ENCODE assay signal across 1 mouse cellular context in the genomic region with DNA sequence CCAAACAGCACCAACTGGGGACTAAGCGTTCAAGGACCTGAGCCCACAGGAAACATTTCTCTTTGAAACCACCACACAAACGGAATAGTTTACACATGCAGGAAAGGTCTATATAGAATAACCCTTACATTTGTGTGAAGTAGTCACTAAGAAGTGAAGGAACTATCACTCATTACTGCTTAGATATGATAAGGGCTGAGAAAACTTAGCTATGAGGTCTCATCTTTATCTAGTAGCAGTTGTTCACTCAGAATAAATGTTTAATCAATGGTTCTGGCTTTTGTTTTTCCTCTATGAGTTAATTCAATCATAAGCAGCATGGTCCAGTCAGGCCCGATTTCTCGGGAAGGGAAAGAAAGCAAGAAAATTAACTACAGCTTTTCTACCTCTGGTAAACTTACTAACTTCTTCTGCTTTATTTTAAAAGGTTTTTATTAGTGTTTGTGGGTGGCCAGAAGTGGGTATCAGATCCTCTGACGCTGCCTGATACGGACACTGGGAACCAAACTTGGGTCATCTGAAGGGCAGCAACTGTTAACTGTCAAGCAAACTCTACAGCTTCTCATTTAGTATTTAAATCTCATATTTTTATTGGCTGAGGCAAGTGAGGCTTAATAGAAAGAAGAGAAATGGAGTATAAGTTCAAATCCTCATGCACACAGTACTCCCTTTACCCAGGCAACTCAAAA.
TF ChIP-seq lines count a peak whose summit lies in the region.

No protein-coding gene starts in this region.

TF ChIP-seq in MEL, 35 proteins besides CTCF, POLR2A, EP300 and RAD21:
- TF ChIP-seq SIN3A (IDR thresholded peaks at IDR 0.05; ENCODE audit: low read length): peak; percentile 45
- peak; percentile 25; the same call in 1 of the 2 replicates for TF ChIP-seq TAL1 (IDR thresholded peaks at IDR 0.05; ENCODE audit: low read length)
- TF ChIP-seq GATA1 (IDR thresholded peaks at IDR 0.05; ENCODE audit: low read depth, low read length): peak; percentile 58
- no peak for TF ChIP-seq HCFC1 (IDR thresholded peaks at IDR 0.05; ENCODE audit: low read depth, low read length)
- TF ChIP-seq USF2 (IDR thresholded peaks at IDR 0.05; ENCODE audit: borderline replicate concordance in 1 of 2, insufficient read depth in 1 of 2, low read depth in 1 of 2, low read length in 2 of 2): no peak
- TF ChIP-seq ZMIZ1 (IDR thresholded peaks at IDR 0.05; ENCODE audit: low read depth, low read length): no peak
- no peak for TF ChIP-seq UBTF (IDR thresholded peaks at IDR 0.05; ENCODE audit: borderline replicate concordance, insufficient read depth, low read depth, low read length)
- no peak for TF ChIP-seq CHD2 (IDR thresholded peaks at IDR 0.05; ENCODE audit: low read length)
- TF ChIP-seq E2F4 (IDR thresholded peaks at IDR 0.05; ENCODE audit: borderline replicate concordance, low read depth, low read length): no peak
- no peak for TF ChIP-seq GABPA (IDR thresholded peaks at IDR 0.05; ENCODE audit: low read depth, low read length)
- TF ChIP-seq CHD1 (IDR thresholded peaks at IDR 0.05; ENCODE audit: low read depth, low read length): 0 out of 2 replicates have a peak, but pooled peaks have one; percentile 13
- no peak for TF ChIP-seq ELF1 (IDR thresholded peaks at IDR 0.05; ENCODE audit: low read depth, low read length)
- no peak for TF ChIP-seq TBP (IDR thresholded peaks at IDR 0.05; ENCODE audit: low read depth, low read length)
- TF ChIP-seq MYB (IDR thresholded peaks at IDR 0.05; ENCODE audit: low read depth, low read length): peak; percentile 84
- no peak for TF ChIP-seq MAFK (IDR thresholded peaks at IDR 0.05; ENCODE audit: borderline replicate concordance, low read depth, low read length)
- TF ChIP-seq POLR2AphosphoS5 (IDR thresholded peaks at IDR 0.05; ENCODE audit: borderline replicate concordance, low read depth, low read length): no peak
- TF ChIP-seq TCF12 (IDR thresholded peaks at IDR 0.05; ENCODE audit: low read depth, low read length): peak; percentile 73; the same call in 1 of the 2 replicates
- TF ChIP-seq POLR2AphosphoS2 (IDR thresholded peaks at IDR 0.05; ENCODE audit: low read length): no peak
- TF ChIP-seq JUND (IDR thresholded peaks at IDR 0.05; ENCODE audit: low read depth, low read length): no peak
- no peak for TF ChIP-seq MAX (IDR thresholded peaks at IDR 0.05; ENCODE audit: low read length)
- TF ChIP-seq ZKSCAN1 (IDR thresholded peaks at IDR 0.05; ENCODE audit: low read depth, low read length): no peak
- no peak for TF ChIP-seq USF1 (IDR thresholded peaks at IDR 0.05; ENCODE audit: low read depth, low read length)
- no peak for TF ChIP-seq MEF2A (IDR thresholded peaks at IDR 0.05; ENCODE audit: extremely low read depth, insufficient replicate concordance, low read depth, low read length, poor library complexity, severe bottlenecking)
- TF ChIP-seq KAT2A (conservative IDR thresholded peaks at IDR 0.05; ENCODE audit: low read depth, low read length): no peak
- peak; percentile 52 for TF ChIP-seq ZNF384 (IDR thresholded peaks at IDR 0.05; ENCODE audit: low read depth, low read length)
- TF ChIP-seq ETS1 (IDR thresholded peaks at IDR 0.05; ENCODE audit: low read depth, low read length): peak; percentile 33; the same call in 1 of the 2 replicates
- no peak for TF ChIP-seq MYC (IDR thresholded peaks at IDR 0.05; ENCODE audit: low read depth, low read length)
- TF ChIP-seq RCOR1 (IDR thresholded peaks at IDR 0.05; ENCODE audit: low read depth, low read length): peak; percentile 25; the same call in 1 of the 2 replicates
- no peak for TF ChIP-seq ZC3H11A (IDR thresholded peaks at IDR 0.05; ENCODE audit: low read depth, low read length)
- no peak for TF ChIP-seq BHLHE40 (IDR thresholded peaks at IDR 0.05; ENCODE audit: borderline replicate concordance, low read depth, low read length)
- no peak for TF ChIP-seq MAZ (IDR thresholded peaks at IDR 0.05; ENCODE audit: low read depth, low read length)
- no peak for TF ChIP-seq NRF1 (IDR thresholded peaks at IDR 0.05; ENCODE audit: insufficient read depth, low read depth, low read length, poor library complexity, severe bottlenecking)
